Mouse (Mus musculus): ENCODE measurements at regions not wholly inside any gene's neighbourhood (a gene's known extent, or its start where the extent isn't known, plus 50 kb on each side); places are given as distances from the start of the nearest gene placed in this dataset.

DNA sequence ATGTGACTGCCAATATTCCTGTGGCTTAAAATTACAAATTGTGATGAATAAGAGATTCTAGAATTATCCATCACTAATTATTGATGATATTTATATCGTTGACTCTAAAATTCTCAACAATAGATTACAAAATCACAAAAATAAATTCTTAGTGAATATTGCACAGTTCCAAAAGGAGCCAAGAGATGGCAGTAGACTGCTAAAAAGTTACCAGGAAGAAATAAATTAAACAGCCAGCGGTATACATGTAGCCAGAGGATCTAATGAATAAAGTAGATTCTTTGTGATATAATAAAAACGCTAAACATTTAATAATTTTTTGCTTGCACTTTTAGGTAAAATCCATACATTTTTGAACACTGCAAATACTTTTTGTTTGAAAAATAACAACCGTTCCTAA is 294.7 kb downstream of the Lipi start:
- WGBS, result 46% methylated on average over 4 of the region's 4 CpGs
- H3K9me3 ChIP-seq, result no peaks in the 10 kb centered on the region
- H3K27ac ChIP-seq, result no peak overlapping the region
- no peak for ATAC-seq (ENCODE audit: low FRiP score)
- H3K4me2 ChIP-seq, result no peak overlapping the region
- H3K27me3 ChIP-seq, result no peaks in the 10 kb centered on the region
- H3K36me3 ChIP-seq, result no peaks in the 10 kb centered on the region
- no peaks in the 10 kb centered on the region for H3K4me1 ChIP-seq (replicated peaks)
- no peak overlapping the region for H3K4me3 ChIP-seq
- H3K9ac ChIP-seq, result no peak overlapping the region

DNA sequence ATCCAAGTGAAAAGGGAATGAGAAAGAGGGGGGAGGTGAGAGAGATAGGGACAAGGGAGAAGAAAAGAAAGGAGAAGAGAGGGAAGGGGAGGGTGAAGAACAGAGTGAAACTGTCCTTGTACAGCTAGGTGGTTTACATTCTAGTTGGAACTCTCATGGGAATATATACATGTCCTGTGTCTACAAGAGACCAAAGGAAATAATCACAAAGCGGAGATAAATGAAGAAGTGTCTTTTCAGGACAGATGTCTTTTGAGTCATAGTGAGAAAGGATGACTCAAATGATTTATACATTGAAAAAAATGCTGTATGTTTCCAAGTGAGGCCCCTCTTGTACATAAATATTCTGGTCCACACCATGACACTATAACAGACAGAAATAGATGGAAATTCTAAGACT is 298.7 kb downstream of the Lipi start:
- no peak overlapping the region for H3K27ac ChIP-seq
- H3K4me2 ChIP-seq, result no peak overlapping the region
- H3K9ac ChIP-seq, result no peak overlapping the region
- 92% methylated on average over 1 of the region's 1 CpGs for WGBS
- no peak overlapping the region for H3K4me3 ChIP-seq
- no peaks in the 10 kb centered on the region for H3K9me3 ChIP-seq
- H3K27me3 ChIP-seq, result no peaks in the 10 kb centered on the region
- no peak for ATAC-seq (ENCODE audit: low FRiP score)
- no peaks in the 10 kb centered on the region for H3K36me3 ChIP-seq
- H3K4me1 ChIP-seq (replicated peaks), result no peaks in the 10 kb centered on the region

DNA sequence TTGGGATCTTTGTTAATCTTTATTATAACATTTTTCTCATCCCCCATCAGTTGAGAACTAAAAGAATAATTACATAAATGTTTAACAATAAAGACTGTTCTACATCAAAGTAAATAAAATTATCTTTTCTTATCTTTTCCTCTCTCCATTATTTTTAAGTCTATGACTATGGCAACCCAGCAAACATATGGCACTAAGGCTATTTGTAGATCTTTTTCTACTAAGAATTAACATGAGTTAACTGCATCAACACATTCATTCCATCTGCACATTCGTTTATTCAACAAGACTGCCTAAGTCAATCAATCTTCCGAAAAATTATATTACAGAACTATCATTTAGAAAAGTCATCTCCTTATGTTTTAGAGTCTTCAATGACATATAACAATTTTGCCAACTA is 300.1 kb downstream of the Lipi start:
- no peaks in the 10 kb centered on the region for H3K27me3 ChIP-seq
- H3K9ac ChIP-seq, result no peak overlapping the region
- no peaks in the 10 kb centered on the region for H3K36me3 ChIP-seq
- ATAC-seq (ENCODE audit: low FRiP score), result no peak
- no peak overlapping the region for H3K4me2 ChIP-seq
- H3K4me3 ChIP-seq, result no peak overlapping the region
- no peaks in the 10 kb centered on the region for H3K9me3 ChIP-seq
- H3K27ac ChIP-seq, result no peak overlapping the region
- H3K4me1 ChIP-seq (replicated peaks), result no peaks in the 10 kb centered on the region
- WGBS, result 95% methylated on average over 2 of the region's 2 CpGs

DNA sequence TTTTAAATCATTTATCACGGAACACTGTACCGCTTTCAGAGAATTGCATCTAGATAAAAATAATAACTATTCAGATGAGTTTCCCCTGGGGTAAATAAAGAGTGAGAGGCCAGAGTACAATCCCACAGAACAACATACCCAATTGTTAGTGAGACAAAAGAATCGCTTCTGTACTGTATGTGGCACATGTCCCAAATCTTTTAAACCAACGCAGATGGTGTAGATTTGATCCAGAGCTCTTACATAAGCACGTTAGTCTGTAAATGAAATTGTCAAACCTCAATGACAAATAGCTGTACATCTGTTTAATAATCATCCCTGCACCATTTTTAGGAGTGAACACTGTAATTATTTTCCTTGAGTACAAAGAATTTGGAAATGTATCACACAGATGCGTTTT is 322.0 kb downstream of the Lipi start:
- H3K9ac ChIP-seq, result no peak overlapping the region
- H3K4me2 ChIP-seq, result no peak overlapping the region
- no peak for ATAC-seq (ENCODE audit: low FRiP score)
- H3K4me3 ChIP-seq, result no peak overlapping the region
- no peaks in the 10 kb centered on the region for H3K27me3 ChIP-seq
- no peaks in the 10 kb centered on the region for H3K4me1 ChIP-seq (replicated peaks)
- H3K27ac ChIP-seq, result no peak overlapping the region
- H3K36me3 ChIP-seq, result no peaks in the 10 kb centered on the region
- no peaks in the 10 kb centered on the region for H3K9me3 ChIP-seq
- 69% methylated on average over 6 of the region's 6 CpGs for WGBS

DNA sequence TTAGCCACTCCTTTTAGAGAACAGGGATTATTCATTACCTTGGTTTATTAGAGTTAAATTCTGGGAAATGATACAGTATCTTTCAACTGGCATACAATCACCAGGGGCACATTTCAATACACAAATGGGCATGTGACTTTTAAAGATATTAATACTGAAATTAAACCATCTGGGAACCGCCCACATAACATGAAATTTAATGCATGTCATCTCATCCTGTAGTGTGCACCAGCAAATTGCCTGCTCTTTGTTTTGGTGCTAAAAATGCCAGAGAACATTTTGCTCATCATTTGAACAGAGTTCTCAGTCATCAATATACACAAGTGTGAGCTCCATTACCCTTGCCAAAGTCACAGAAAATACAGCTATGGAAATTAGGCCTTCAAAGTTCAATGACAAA is 330.9 kb downstream of the Lipi start:
- no peak for ATAC-seq (ENCODE audit: low FRiP score)
- Histone ChIP-seq H3K27me3 (no peaks in the 10 kb centered on the region), H3K9ac (no peak overlapping the region), H3K9me3 (no peaks in the 10 kb centered on the region), H3K36me3 (no peaks in the 10 kb centered on the region), H3K4me1 (replicated peaks) (no peaks in the 10 kb centered on the region), H3K4me2 (no peak overlapping the region), H3K27ac (no peak overlapping the region), H3K4me3 (no peak overlapping the region)
- 98% methylated on average over 1 of the region's 1 CpGs for WGBS

DNA sequence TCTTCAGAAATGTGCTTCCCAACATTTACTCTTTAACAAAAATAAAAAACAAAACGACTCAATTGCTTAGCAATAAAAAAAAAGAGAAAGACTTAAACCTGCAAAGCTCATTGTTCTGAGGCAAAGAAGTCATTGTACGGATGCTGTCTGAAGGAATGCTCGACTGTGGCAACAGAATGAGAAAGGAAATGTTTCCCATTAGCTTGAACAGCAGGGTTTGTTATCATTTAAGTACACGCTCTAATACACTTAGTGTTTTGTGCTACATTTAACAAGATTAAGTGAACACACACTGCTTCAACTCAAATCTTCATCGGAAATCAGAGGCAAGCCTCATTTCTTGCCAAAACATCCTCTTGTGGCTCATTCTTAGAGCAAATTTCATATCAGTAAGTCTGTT is 336.7 kb downstream of the Lipi start:
- no peak for ATAC-seq (ENCODE audit: low FRiP score)
- Histone ChIP-seq H3K9me3 (no peaks in the 10 kb centered on the region), H3K4me2 (no peak overlapping the region), H3K4me1 (replicated peaks) (no peaks in the 10 kb centered on the region), H3K27ac (no peak overlapping the region), H3K4me3 (no peak overlapping the region), H3K36me3 (no peaks in the 10 kb centered on the region), H3K9ac (no peak overlapping the region), H3K27me3 (no peaks in the 10 kb centered on the region)
- 35% methylated on average over 5 of the region's 5 CpGs for WGBS

DNA sequence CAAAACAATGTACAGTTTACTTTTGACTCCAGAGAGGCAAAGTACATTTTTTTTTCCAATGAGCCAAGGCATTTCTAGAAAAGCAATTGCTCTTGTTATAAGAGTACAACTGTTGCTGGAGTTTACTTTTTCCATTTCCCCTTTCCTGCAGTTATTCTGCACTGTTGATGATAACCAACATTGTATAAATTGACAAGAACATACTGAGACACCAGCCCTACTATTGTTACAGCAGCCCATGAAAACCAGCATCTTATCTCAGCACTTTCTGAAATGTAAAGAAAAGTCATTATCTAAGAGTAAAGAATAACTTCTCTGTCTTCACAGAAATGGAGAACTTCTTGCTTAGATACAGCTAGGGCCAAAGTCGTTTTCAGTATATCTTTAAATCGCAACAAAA is 345.5 kb downstream of the Lipi start:
- no peaks in the 10 kb centered on the region for H3K36me3 ChIP-seq
- no peak overlapping the region for H3K4me3 ChIP-seq
- no peak overlapping the region for H3K4me2 ChIP-seq
- 91% methylated on average over 2 of the region's 2 CpGs for WGBS
- H3K27ac ChIP-seq, result no peak overlapping the region
- H3K27me3 ChIP-seq, result no peaks in the 10 kb centered on the region
- no peaks in the 10 kb centered on the region for H3K9me3 ChIP-seq
- no peaks in the 10 kb centered on the region for H3K4me1 ChIP-seq (replicated peaks)
- H3K9ac ChIP-seq, result no peak overlapping the region
- no peak for ATAC-seq (ENCODE audit: low FRiP score)

DNA sequence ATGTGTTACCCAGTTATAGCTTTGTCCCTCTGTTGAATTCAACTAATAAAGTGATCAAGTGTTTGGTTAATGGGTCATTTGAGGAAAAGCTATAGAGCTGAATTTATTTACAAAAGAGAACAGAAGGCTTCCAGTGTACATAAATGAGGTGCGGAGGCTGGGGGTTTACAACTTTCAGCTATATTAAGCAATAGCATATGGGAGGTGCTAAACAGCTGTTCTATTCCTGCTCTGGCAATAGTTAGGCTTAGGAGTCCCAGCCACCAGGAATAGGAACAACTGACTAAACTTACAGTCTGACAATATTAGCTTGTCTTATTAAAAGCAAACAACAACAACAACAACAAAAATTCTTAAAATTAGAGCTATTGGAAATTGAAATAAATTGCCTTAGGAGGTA is 353.7 kb downstream of the Lipi start:
- no peaks in the 10 kb centered on the region for H3K27me3 ChIP-seq
- no peak overlapping the region for H3K4me2 ChIP-seq
- no peaks in the 10 kb centered on the region for H3K36me3 ChIP-seq
- WGBS, result 87% methylated on average over 1 of the region's 1 CpGs
- no peaks in the 10 kb centered on the region for H3K9me3 ChIP-seq
- no peak overlapping the region for H3K27ac ChIP-seq
- H3K4me1 ChIP-seq (replicated peaks), result no peaks in the 10 kb centered on the region
- H3K9ac ChIP-seq, result no peak overlapping the region
- no peak overlapping the region for H3K4me3 ChIP-seq
- ATAC-seq (ENCODE audit: low FRiP score), result no peak

DNA sequence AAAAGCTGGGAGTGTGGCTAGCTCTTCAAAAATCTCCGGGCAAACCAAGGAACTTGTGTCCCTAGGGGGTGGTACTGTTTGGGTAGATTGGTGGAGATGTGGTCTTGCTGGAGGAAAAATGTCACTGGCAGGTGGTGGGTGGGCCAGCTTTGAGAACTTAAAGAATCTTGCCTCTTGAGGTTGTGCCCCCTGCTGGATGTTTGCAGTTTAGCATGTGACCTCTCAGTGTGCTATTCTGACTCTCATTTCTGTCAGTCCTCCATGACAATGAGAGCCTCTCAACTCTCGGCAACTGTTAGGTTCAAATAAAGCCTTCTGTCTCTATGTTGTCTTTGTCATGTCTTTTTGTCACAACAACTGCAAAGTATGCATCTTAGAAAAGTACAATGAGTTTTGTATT is 392.5 kb downstream of the Lipi start:
- Histone ChIP-seq H3K36me3 (no peaks in the 10 kb centered on the region), H3K9ac (no peak overlapping the region), H3K4me2 (no peak overlapping the region), H3K9me3 (no peaks in the 10 kb centered on the region), H3K4me3 (no peak overlapping the region), H3K27ac (no peak overlapping the region), H3K27me3 (no peaks in the 10 kb centered on the region), H3K4me1 (replicated peaks) (no peaks in the 10 kb centered on the region)
- no peak for ATAC-seq (ENCODE audit: low FRiP score)
- 60% methylated on average over 2 of the region's 2 CpGs for whole genome bisulfite sequencing

DNA sequence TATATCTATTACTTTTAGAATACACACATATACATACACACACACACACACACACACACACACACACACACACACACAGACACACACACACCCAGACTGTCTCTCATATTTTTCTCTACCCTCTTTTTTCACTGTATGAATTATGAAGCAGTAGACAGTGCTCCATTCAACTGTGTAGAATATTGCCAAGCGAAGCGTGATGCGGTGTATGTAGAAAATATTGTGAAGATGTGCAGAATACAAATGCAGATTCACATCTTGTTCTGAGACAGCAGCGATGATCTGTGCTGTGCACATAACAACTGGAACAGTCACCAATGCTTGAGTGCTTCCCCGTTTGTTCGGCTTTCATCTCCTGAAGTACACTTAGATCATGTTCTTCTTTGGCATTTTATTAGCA is 395.5 kb downstream of the Lipi start:
- Histone ChIP-seq H3K27me3 (no peaks in the 10 kb centered on the region), H3K4me3 (no peak overlapping the region), H3K4me1 (replicated peaks) (no peaks in the 10 kb centered on the region), H3K36me3 (no peaks in the 10 kb centered on the region), H3K27ac (no peak overlapping the region), H3K4me2 (no peak overlapping the region), H3K9ac (no peak overlapping the region), H3K9me3 (no peaks in the 10 kb centered on the region)
- WGBS, result 89% methylated on average over 6 of the region's 6 CpGs
- ATAC-seq (ENCODE audit: low FRiP score), result no peak

DNA sequence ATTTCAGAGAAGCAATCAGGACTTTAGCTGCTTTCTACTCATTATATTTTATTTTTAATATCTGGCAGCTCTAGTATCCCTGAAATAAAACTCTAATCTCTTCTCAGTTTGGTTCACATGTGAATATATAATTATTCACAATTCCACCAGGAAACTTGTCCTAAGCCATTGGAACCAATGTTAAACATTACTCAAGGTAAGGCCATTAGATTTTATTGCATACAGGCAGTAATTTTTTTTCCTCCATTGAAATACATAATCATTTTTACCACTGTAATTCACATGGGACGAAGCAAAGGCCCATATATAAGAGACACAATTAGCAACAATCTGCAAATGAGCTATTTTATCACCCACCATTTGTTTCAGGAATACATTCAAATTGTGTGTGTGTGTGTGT is 419.8 kb downstream of the Lipi start:
- ATAC-seq (ENCODE audit: low FRiP score), result no peak
- Histone ChIP-seq H3K27ac (no peak overlapping the region), H3K9ac (no peak overlapping the region), H3K4me1 (replicated peaks) (no peaks in the 10 kb centered on the region), H3K4me2 (no peak overlapping the region), H3K27me3 (no peaks in the 10 kb centered on the region), H3K9me3 (no peaks in the 10 kb centered on the region), H3K36me3 (no peaks in the 10 kb centered on the region), H3K4me3 (no peak overlapping the region)
- WGBS, result 74% methylated on average over 1 of the region's 1 CpGs

DNA sequence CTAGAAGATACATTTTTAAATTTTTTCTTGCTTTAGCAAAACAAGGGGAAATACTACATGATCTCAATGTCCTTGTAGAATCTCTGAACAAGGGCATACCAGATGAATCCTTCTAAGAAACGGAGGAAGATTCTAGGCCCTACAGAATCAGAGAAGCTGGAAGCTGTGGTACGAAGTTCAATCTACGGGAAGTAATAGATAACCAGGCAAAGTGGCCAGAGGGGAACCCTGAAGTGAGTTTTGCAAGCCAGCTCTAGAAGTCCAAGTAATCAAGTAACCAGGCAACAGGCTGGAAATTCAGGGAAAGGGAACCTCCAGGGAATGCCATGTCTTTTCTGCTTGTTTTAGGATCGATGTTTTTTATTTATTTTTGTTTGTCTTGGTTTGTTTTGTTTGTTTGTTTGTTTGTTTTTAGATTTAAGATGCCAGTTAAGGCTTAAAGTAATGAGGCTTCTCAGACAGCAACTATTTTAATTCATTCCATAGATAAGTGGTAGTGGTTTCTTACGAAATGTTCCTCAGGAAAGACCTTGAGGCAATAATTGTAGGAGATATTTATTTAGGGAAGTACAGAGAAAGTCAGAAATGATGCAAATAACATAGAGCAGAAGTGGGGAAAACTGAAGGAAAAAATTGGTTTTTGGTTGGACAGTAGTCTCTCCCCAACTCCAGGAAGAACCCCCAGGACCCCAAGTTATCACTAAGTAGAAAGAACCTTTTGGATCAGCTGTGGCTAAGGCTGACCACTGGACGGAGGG is 420.7 kb downstream of the Lipi start:
- 87% methylated on average over 6 of the region's 6 CpGs for WGBS
- Histone ChIP-seq H3K36me3 (no peaks in the 10 kb centered on the region), H3K4me2 (no peak overlapping the region), H3K27me3 (no peaks in the 10 kb centered on the region), H3K4me3 (no peak overlapping the region), H3K27ac (no peak overlapping the region), H3K4me1 (replicated peaks) (no peaks in the 10 kb centered on the region), H3K9ac (no peak overlapping the region), H3K9me3 (no peaks in the 10 kb centered on the region)
- no peak for ATAC-seq (ENCODE audit: low FRiP score)

DNA sequence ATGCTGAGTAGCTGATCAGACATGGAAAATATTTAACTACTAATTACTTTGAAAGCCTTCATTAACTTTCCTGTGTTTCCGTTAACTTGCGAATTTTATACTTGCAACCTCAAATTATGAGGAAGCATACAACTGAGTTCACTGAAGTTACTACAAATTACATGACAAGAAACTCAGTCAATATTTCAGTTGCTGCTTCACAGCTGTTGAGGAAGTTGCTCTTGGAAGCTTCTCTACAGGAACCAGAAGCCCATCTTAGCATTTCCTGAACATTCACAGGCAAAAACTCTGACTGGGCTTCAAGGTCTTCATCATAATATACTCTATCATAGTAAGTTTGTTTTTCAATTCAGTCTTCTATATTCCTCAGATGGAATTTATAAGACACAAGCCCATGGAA is 426.1 kb downstream of the Lipi start:
- H3K9me3 ChIP-seq, result no peaks in the 10 kb centered on the region
- WGBS, result 89% methylated on average over 2 of the region's 2 CpGs

More for the DNA sequence above, 426.1 kb downstream of the Lipi start:
- Histone ChIP-seq H3K9ac (no peak overlapping the region), H3K36me3 (no peaks in the 10 kb centered on the region), H3K4me3 (no peak overlapping the region), H3K27ac (no peak overlapping the region), H3K27me3 (no peaks in the 10 kb centered on the region), H3K4me2 (no peak overlapping the region), H3K4me1 (replicated peaks) (no peaks in the 10 kb centered on the region)
- ATAC-seq (ENCODE audit: low FRiP score), result no peak

Measured in hindbrain, embryonic 13.5 days (tissue).